Mouse (Mus musculus) cerebellum, postnatal 4 days (tissue): ENCODE measurements around the gene Epb41.
A peak's percentile ranks its signal among the peaks of the same experiment; 100 is the strongest.

Experiments used
- DNase-seq, 2 experiments: peaks; one replicate each; pipeline ENCODE4 v3.0.0; 2022; ENCODE audit warnings: low spot score in 2 of 2, mixed read lengths in 1 of 2

The Epb41 gene

DNA sequence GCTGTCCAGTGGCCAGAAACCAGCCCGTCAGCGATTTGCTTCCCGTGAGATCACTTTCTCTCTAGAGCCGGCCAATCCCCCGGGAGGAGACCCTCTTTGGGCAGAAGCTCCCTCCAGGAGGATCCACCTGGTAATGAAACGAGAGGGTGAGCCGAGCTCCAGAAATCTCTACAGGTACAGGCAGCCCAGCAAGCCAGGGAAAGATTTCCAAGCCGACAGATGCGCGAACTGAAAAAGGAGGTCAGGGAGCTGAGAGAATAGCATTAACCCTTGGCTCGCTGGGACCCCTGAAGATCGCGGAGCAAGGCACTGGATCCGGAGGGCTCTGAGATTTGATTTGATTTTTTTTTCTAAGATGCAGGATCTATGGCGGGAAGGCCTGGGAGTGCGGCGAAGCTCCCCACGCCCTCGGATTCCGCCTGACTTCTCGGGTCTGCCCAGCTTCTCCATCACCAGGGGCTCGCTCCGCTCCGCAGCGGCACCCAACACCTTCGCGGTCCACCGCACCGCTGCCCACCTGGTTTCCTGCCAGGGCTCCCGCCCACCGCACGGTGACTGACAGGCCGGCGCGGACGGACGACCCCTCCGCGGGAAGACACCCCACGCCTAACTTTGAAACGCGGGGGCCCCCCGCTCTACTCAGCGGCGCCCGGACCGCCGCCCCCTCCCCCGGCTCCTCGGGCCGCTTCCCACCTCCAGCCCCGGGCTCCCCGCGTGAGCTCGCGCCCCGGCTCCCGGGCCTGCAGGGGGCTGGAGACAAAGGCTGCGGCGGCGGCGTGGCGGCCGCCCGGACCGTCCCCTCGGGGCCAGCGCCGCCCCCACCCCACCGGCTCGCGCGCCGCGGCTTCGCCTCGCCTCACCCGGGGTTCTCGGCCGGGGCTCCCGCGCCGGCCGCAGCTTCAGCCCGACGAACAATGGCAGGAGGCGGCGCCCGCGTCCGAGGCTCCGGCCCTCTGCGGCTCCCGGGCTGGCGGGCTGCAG lies 26.8 kb downstream of the Epb41 start:
- DNase-seq: peak in 1 of 2 experiments; percentile 57

- no peak for DNase-seq
These were observed 31.4 kb downstream of the Epb41 start for GRCm38 (mm10) chr4:132043726-132044125.

- DNase-seq: no peak
These were observed 33.4 kb downstream of the Epb41 start for GRCm38 (mm10) chr4:132041471-132042332.

GRCm38 (mm10) chr4:132039975-132040645 lies 35.0 kb downstream of the Epb41 start:
- DNase-seq: no peak

GRCm38 (mm10) chr4:132039521-132039920 lies 35.6 kb downstream of the Epb41 start:
- DNase-seq: no peak

DNA sequence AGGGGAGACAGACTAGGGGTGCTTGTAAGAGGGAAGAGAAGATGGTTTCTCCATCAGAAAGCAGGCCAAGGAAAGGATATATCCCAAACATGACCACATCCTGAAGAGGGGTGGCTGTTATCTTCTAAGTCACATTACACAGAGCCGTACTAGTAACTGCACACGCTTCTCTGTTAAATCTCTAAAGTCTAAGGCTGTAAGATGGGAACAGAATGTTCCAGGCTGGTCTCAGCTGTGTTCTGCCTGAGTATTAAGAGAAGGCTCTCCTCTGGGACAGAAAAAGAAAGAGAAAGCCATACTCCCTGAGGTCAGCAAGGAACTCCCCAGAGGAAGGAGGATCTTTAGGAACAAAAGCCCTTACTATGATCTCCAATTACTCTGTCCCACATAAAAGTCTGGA lies 36.3 kb downstream of the Epb41 start:
- no peak for DNase-seq

DNA sequence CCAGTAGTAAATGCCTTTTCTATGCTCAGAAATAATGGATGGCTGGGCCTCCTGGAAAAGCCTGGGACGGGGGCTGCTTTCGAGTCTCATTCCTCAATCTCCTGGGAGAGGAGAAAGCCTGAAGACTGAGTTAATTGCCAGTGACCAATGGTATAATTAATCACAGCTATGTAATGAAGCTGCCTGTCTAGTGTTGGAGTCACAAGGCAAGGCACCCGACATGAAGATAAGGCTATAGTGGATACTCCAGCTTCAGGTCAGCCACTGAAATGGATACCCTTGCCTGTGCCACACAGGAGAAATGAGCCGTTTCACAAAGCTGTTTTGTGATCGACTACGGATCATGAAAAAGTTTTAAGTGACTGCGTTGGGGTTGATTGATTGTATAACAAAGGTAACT lies 37.1 kb downstream of the Epb41 start:
- no peak for DNase-seq

DNA sequence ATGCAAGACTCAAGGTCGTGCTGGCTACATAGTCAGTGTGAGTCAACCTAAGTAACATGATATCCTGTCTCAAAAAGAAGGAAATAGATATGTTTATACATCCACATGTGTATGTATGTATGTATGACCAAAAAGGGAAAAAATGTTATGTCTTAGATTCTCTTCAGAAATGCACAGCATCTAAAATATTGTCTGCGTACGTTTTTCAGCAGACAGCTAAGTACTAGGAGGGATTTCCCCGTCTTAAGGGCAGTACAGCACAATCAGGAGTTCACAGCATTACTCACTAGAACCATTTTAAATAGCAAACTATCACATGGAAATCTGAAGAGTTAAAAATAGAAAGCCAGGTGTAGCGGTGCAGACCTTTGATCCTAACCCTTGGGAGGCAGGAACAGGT lies 38.0 kb downstream of the Epb41 start:
- no peak for DNase-seq

- DNase-seq: no peak
These were observed 40.9 kb downstream of the Epb41 start for GRCm38 (mm10) chr4:132034242-132034641.

- DNase-seq: no peak
These were observed 41.9 kb downstream of the Epb41 start for GRCm38 (mm10) chr4:132033183-132033582.

DNA sequence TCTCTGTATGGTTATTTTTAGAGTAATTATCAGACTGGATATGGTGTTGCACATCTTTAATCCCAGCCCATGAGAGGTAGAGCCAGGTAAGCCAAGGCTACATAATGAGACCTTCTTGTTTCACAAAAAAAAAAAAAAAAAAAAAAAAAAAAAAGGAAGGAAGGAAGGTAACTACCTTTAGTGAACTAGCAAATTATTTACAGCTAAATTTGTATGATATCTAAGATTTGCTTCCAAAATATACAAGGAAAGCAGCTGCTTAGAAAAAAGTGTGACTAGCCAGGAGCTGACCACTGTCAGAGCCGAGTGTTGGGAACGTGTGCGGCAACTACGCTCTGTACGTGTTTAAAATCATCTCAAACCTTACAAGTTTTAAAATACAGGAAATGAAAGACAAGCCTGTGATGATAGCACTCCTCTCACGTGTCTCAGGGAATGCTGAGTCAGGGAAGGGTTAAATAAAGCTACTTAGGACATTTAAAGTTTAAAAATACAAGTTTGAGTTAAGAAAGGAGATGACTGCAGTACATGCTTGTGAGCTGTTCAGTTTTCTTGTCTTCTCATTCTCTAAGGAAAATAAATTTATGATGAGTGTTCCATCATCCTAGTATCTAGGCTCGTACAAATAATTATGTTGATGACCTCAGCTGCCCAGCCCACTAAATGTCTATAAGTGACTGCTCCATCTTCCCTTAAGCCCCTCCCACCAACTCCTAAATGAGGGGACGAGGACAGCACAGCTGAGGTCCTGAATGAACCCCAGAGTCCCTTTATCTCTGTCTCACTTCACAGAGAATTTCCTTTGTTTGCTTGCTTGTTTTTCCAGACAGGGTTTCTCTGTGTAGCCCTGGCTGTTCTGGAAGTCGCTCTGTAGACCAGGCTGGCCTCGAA lies 45.0 kb downstream of the Epb41 start:
- no peak for DNase-seq

GRCm38 (mm10) chr4:132027806-132028205 lies 47.3 kb downstream of the Epb41 start:
- DNase-seq: no peak

DNA sequence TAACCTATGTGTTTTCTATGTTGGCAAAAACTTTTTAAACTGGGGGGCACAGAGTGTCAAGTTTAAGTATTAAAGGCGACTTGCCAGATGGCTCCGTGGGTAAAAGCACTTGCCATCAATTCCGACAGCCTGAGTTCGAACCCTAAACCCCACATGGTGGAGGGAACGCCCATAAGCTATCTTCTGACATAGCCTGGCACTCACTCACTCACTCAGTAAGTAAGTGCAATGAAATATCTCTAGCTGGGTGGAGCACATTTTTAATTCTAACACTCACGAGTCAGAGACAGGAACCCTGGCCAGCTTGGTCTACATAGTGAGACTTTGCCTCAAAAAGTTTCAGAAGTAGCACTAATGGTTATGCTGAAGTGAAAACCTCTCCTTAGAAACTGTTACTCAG lies 48.0 kb downstream of the Epb41 start:
- DNase-seq: no peak

- no peak for DNase-seq
These were observed 49.2 kb downstream of the Epb41 start for GRCm38 (mm10) chr4:132025738-132026527.

DNA sequence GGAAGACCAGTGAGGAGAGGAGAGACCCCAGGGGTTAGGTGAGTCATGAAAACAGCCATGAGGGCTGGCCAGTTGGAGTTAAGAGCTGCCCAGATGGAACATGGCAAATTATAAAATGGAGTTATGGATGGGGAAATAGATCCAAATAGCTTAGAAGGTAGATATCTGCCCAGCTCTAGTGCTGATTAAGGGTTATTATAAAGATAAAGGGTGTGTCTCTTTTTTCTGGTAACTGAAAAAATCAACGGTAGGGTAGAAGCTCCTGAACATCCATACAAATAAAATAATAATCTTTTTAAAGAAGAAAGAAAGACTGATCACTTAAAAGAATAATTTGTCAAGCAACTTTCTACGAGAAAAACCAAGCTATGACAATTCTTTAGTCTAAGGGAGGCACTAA lies 49.9 kb downstream of the Epb41 start:
- no peak for DNase-seq

DNA sequence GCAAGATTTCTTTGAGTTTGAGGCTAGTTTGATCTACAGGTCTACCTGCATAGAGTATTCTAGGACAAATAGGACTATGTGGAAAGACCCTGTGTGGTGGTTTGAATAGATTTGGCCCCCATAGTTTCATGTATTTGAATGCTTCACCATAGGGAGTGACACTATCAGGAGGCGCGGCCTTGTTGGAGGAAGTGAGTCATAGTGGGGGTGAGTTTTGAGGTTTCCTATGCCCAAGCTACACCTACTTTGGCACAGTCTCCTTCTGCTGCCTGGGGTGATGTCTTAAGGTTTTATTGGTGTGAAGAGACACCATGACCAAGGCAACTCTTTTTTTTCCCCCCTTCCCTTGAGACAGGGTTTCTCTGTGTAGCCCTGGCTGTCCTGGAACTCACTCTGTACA lies 51.3 kb downstream of the Epb41 start:
- no peak for DNase-seq

GRCm38 (mm10) chr4:132022639-132023038 lies 52.5 kb downstream of the Epb41 start:
- no peak for DNase-seq

- DNase-seq: no peak
These were observed 53.2 kb downstream of the Epb41 start for GRCm38 (mm10) chr4:132021883-132022282.

DNA sequence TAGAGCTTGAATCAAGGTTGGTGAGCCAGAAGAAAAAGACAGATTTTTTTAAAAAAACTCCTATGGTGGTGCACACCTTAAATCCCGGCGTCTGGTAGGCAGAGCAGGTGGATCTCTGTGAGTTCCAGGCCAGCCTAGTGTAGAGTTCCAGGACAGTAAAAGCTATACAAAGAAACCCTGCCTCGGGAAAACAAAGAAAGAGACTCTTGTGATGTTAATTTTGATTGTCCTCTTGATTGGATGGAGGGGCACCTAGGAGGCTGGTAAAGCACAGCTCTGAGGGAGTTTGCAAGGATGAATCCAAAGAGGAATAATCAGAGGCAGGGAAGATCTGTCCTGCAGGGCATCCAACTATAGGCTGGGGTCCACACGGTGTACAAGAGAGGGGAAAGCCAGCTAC lies 56.6 kb downstream of the Epb41 start:
- no peak for DNase-seq

- DNase-seq: no peak
These were observed 59.7 kb downstream of the Epb41 start for GRCm38 (mm10) chr4:132015374-132015773.
